Mouse (Mus musculus): ENCODE results near the gene Efnb2. TPM values are rescaled to one million over a fixed set of nuclear protein-coding genes. Genes with fewer than 3 reads are reported as not detected.

The Efnb2 gene
- polyA plus RNA-seq (2017; shearing (Covaris generic)), result 1.8 TPM

GRCm38 (mm10) chr8:8661103-8661758 lies at the start of gene Efnb2:
TSS of gene Efnb2 (minus strand) at chr8:8661242.

GRCm38 (mm10) chr8:8690146-8691092 lies 29.4 kb upstream of the Efnb2 start, which contains the start of gene Arglu1:
TSS of gene Arglu1 (minus strand) at chr8:8690521.

Other genes with a start within 250 kb of the Efnb2 start
- gene Arglu1, start 29.3 kb upstream of the Efnb2 start, polyA plus RNA-seq (2017; shearing (Covaris generic)), result 67.0 TPM